Mouse (Mus musculus): ENCODE measurements around the gene Gm4131.

GRCm38 (mm10) chr14:62492196-62492850, 74.4 kb downstream of the Gm4131 start:
- no peak for TF ChIP-seq POLR2A (IDR thresholded peaks at IDR 0.05; ENCODE audit: borderline replicate concordance, extremely low read depth, low read depth, low read length)
- peak; percentile 99 for TF ChIP-seq CTCF (IDR thresholded peaks at IDR 0.05; ENCODE audit: insufficient read depth, low read length)
